Mouse (Mus musculus): ENCODE measurements around the gene Gm49776.
"Not testable (repeated sequence)": the region's sequence is repeated elsewhere in the genome, so short reads cannot be mapped to it uniquely, and the experiment has no call there.

Gm49776 gene

GRCm38 (mm10) chr16:18258221-18258620, at the start of gene Gm49776:
Gene Gm49776 (minus strand): TSS chr16:18258321.
- no peak for DNase-seq

GRCm38 (mm10) chr16:18289614-18290013, 31.5 kb upstream of the Gm49776 start:
- not testable (repeated sequence) for DNase-seq

GRCm38 (mm10) chr16:18289067-18289588, 31.0 kb upstream of the Gm49776 start, which contains the start of gene Dgcr8:
Gene Dgcr8 (minus strand): TSS chr16:18289246.
- peak; percentile 97 for DNase-seq

- DNase-seq = peak; percentile 78
Measured at GRCm38 (mm10) chr16:18288581-18289061, 30.5 kb upstream of the Gm49776 start.

- DNase-seq = no peak
Measured at GRCm38 (mm10) chr16:18288166-18288565, 30.0 kb upstream of the Gm49776 start.

GRCm38 (mm10) chr16:18275166-18275565, 17.0 kb upstream of the Gm49776 start:
- no peak for DNase-seq

- no peak for DNase-seq
Measured at GRCm38 (mm10) chr16:18268182-18268581, 10.1 kb upstream of the Gm49776 start.

GRCm38 (mm10) chr16:18265024-18265423, 6.9 kb upstream of the Gm49776 start:
- DNase-seq = no peak

- DNase-seq = no peak
Measured at GRCm38 (mm10) chr16:18253866-18254265, 4.3 kb downstream of the Gm49776 start.

GRCm38 (mm10) chr16:18252736-18253135, 5.4 kb downstream of the Gm49776 start:
- no peak for DNase-seq

GRCm38 (mm10) chr16:18250828-18251790, 7.0 kb downstream of the Gm49776 start:
- no peak for DNase-seq

GRCm38 (mm10) chr16:18250231-18250630, 7.9 kb downstream of the Gm49776 start:
- DNase-seq = no peak

- DNase-seq = peak; percentile 34
Measured at GRCm38 (mm10) chr16:18249364-18249967, 8.7 kb downstream of the Gm49776 start.

GRCm38 (mm10) chr16:18248433-18249363, 9.4 kb downstream of the Gm49776 start, which contains the start of the genes Trmt2a and Ranbp1:
Gene Trmt2a (plus strand): TSS chr16:18248679.
Gene Ranbp1 (minus strand): TSS chr16:18248732.
- peak; percentile 99 for DNase-seq

GRCm38 (mm10) chr16:18247521-18248399, 10.4 kb downstream of the Gm49776 start:
- peak; percentile 3 for DNase-seq

GRCm38 (mm10) chr16:18241581-18241980, 16.5 kb downstream of the Gm49776 start:
- DNase-seq = no peak

- no peak for DNase-seq
Measured at GRCm38 (mm10) chr16:18236676-18237501, 21.2 kb downstream of the Gm49776 start.

- peak; percentile 73 for DNase-seq
Measured at GRCm38 (mm10) chr16:18235389-18236065, 22.6 kb downstream of the Gm49776 start.

GRCm38 (mm10) chr16:18234671-18235388, 23.3 kb downstream of the Gm49776 start, which contains the start of gene Zdhhc8:
Gene Zdhhc8 (minus strand): TSS chr16:18235136.
- peak; percentile 79 for DNase-seq
